Mouse (Mus musculus) heart, adult 2 months (tissue): Measurements from ENCODE around the gene Slc17a2. TPM values are rescaled to one million over a fixed set of nuclear protein-coding genes. Genes with fewer than 3 reads are reported as not detected.

Experiments
- DNase-seq, 2 experiments: peaks; one replicate each; pipeline ENCODE4 v3.0.0; 2021
- H3K27ac ChIP-seq: fragments of 200-600 bp; 2 replicates; pipeline ENCODE4 v1.8.1; 2022
- H3K27me3 ChIP-seq: fragments of 200-500 bp; 2 replicates; pipeline ENCODE4 v1.6.1; 2012; ENCODE audit warnings: mild to moderate bottlenecking, low read length, inconsistent platforms, mixed read lengths; ENCODE audit not compliant: control insufficient read depth, insufficient read depth
- H3K36me3 ChIP-seq: fragments of 200-500 bp; 2 replicates; pipeline ENCODE4 v1.6.1; 2012; ENCODE audit warnings: low read length, inconsistent platforms; ENCODE audit not compliant: control insufficient read depth, insufficient read depth
- H3K4me1 ChIP-seq: fragments of 200-500 bp; 2 replicates; pipeline ENCODE4 v1.6.1; 2011; ENCODE audit warnings: low read length; ENCODE audit not compliant: control insufficient read depth, insufficient read depth
- H3K4me3 ChIP-seq: fragments of 200-600 bp; 2 replicates; pipeline ENCODE4 v1.8.1; 2022
- H3K79me2 ChIP-seq: fragments of 200-500 bp; replicated peaks from 2 replicates; pipeline ENCODE4 v1.6.1; 2012; ENCODE audit warnings: mild to moderate bottlenecking, inconsistent platforms, low read length, moderate library complexity, mixed read lengths; ENCODE audit not compliant: control insufficient read depth, insufficient read depth
- H3K9ac ChIP-seq: fragments of 200-500 bp; 2 replicates; pipeline ENCODE4 v1.6.1; 2012; ENCODE audit warnings: low read depth, mild to moderate bottlenecking, control low read depth, inconsistent platforms, low read length, mixed read lengths
- CTCF ChIP-seq: fragments of 200-600 bp; IDR thresholded peaks from 2 replicates; pipeline ENCODE4 v1.8.1; 2022; ENCODE audit warnings: antibody characterized with exemption, mild to moderate bottlenecking, moderate library complexity
- EP300 ChIP-seq: fragments of 200-500 bp; IDR thresholded peaks from 2 replicates; pipeline ENCODE4 v1.6.1; 2011; ENCODE audit warnings: low read depth, low read length, control low read depth; ENCODE audit not compliant: insufficient read depth
- POLR2A ChIP-seq: fragments of 200-500 bp; IDR thresholded peaks from 2 replicates; pipeline ENCODE4 v1.6.1; 2011; ENCODE audit warnings: mild to moderate bottlenecking, low read depth, low read length, control low read depth; ENCODE audit not compliant: insufficient read depth
- WGBS: fragments of 180-500 bp; shearing (Covaris S2); methylation state at CpG from one replicate; pipeline ENCODE4 v1.1.7; 2018; 5-methylcytosine and 5-hydroxymethylcytosine counted together
- intact Hi-C: fragments of 180-260 bp; cut with DNase I; formaldehyde crosslinking; loops from one replicate; pipeline ENCODE4 v1.15.1; 2025
- polyA plus RNA-seq: library from polyadenylated mRNA; depleted of rRNA; stranded (reverse); fragments of >200 nt; gene quantifications from 2 replicates; pipeline ENCODE4 v1.2.3, GENCODE M21; 2012; rRNA removed
- total RNA-seq, 2 experiments: library from RNA; stranded (reverse); gene quantifications; 2 replicates each; pipeline ENCODE4 v1.2.3; 2021

Gene Slc17a2
- total and polyA plus RNA-seq, 3 experiments = 0.06 TPM; not detected in 2

- H3K79me2 ChIP-seq = no peaks in the 10 kb centered on the region
- WGBS = 74% methylated on average over 5 of the region's 5 CpGs
- DNase-seq = no peak
- no peak overlapping the region for H3K4me3 ChIP-seq
- TF ChIP-seq CTCF (no peak), EP300 (no peak), POLR2A (no peak)
- intact Hi-C loops = no loop called here
- no peak overlapping the region for H3K27ac ChIP-seq
- no peaks in the 10 kb centered on the region for H3K27me3 ChIP-seq
- no peak overlapping the region for H3K9ac ChIP-seq
- no peaks in the 10 kb centered on the region for H3K36me3 ChIP-seq
- H3K4me1 ChIP-seq = no peaks in the 10 kb centered on the region
Measured at GRCm38 (mm10) chr13:23873141-23873540, 66.3 kb downstream of the Slc17a2 start.

Other genes with a start within 250 kb of the Slc17a2 start
- gene Hist1h3e, start 244.6 kb upstream of the Slc17a2 start, total RNA-seq = 10 to 100 TPM; 14.0 to 14.6 TPM
- gene Hist1h3e, start 244.6 kb upstream of the Slc17a2 start, polyA plus RNA-seq = 1.8 and 2.0 TPM in 2 replicates
- 1 to 10 TPM; 1.8 to 2.8 TPM for gene Hist1h2ae, start 235.8 kb upstream of the Slc17a2 start, total RNA-seq
- 0.49 and 0.50 TPM in 2 replicates for gene Hist1h2ae, start 235.8 kb upstream of the Slc17a2 start, polyA plus RNA-seq
- gene Hist1h2bg, start 235.6 kb upstream of the Slc17a2 start, total RNA-seq = 10 to 100 TPM; 16.4 to 19.5 TPM
- gene Hist1h2bg, start 235.6 kb upstream of the Slc17a2 start, polyA plus RNA-seq = 3.3 TPM in 2 replicates
- 1 to 10 TPM; 5.2 to 8.4 TPM for gene Hist1h2bf, start 232.8 kb upstream of the Slc17a2 start, total RNA-seq
- 1.00 TPM in 1 of 2 replicates, not detected in the other for gene Hist1h2bf, start 232.8 kb upstream of the Slc17a2 start, polyA plus RNA-seq
- 1 to 10 TPM; 1.4 to 2.8 TPM for gene Hist1h2ad, start 232.6 kb upstream of the Slc17a2 start, total RNA-seq
- 0.61 TPM in 1 of 2 replicates, not detected in the other for gene Hist1h2ad, start 232.6 kb upstream of the Slc17a2 start, polyA plus RNA-seq
- gene Hist1h3d, start 231.2 kb upstream of the Slc17a2 start, total RNA-seq = 1 to 10 TPM; 1.5 to 2.3 TPM
- 1.1 and 1.6 TPM in 2 replicates for gene Hist1h3d, start 231.2 kb upstream of the Slc17a2 start, polyA plus RNA-seq
- gene Hist1h4d, start 225.4 kb upstream of the Slc17a2 start, total RNA-seq = 10 to 100 TPM; 47.3 to 51.7 TPM
- 1.7 and 2.5 TPM in 2 replicates for gene Hist1h4d, start 225.4 kb upstream of the Slc17a2 start, polyA plus RNA-seq
- 1 to 10 TPM; 8.8 to 9.8 TPM for gene Hist1h2be, start 185.9 kb upstream of the Slc17a2 start, total RNA-seq
- 2.4 and 4.9 TPM in 2 replicates for gene Hist1h2be, start 185.9 kb upstream of the Slc17a2 start, polyA plus RNA-seq
- 10 to 100 TPM; 20.4 to 28.8 TPM for gene Hist1h1e, start 184.4 kb upstream of the Slc17a2 start, total RNA-seq
- gene Hist1h1e, start 184.4 kb upstream of the Slc17a2 start, polyA plus RNA-seq = 1.3 and 3.2 TPM in 2 replicates
- 1 to 10 TPM; 1.3 to 1.6 TPM for gene Hist1h2ac, start 123.0 kb upstream of the Slc17a2 start, total RNA-seq
- 0.57 and 0.76 TPM in 2 replicates for gene Hist1h2ac, start 123.0 kb upstream of the Slc17a2 start, polyA plus RNA-seq
- 10 to 100 TPM; 73.4 to 78.7 TPM for gene Hist1h2bc, start 122.8 kb upstream of the Slc17a2 start, total RNA-seq
- 119 and 135 TPM in 2 replicates for gene Hist1h2bc, start 122.8 kb upstream of the Slc17a2 start, polyA plus RNA-seq
- gene Hist1h1t, start 111.2 kb upstream of the Slc17a2 start, total RNA-seq = not detected
- not detected in 2 replicates for gene Hist1h1t, start 111.2 kb upstream of the Slc17a2 start, polyA plus RNA-seq
- 10 to 100 TPM; 42.3 to 45.8 TPM for gene Hist1h4c, start 108.5 kb upstream of the Slc17a2 start, total RNA-seq
- 1.5 and 3.2 TPM in 2 replicates for gene Hist1h4c, start 108.5 kb upstream of the Slc17a2 start, polyA plus RNA-seq
- gene Hfe, start 96.1 kb upstream of the Slc17a2 start, total RNA-seq = 10 to 100 TPM; 58.9 to 62.8 TPM
- gene Hfe, start 96.1 kb upstream of the Slc17a2 start, polyA plus RNA-seq = 16.8 and 21.1 TPM in 2 replicates
- gene Hist1h1c, start 68.2 kb upstream of the Slc17a2 start, total RNA-seq = 100 to 1,000 TPM; 147 to 185 TPM
- gene Hist1h1c, start 68.2 kb upstream of the Slc17a2 start, polyA plus RNA-seq = 55.5 and 80.0 TPM in 2 replicates
- gene Hist1h3c, start 61.4 kb upstream of the Slc17a2 start, total RNA-seq = 1 to 10 TPM in 1 of 2 experiments, not detected in 1; 2.5 TPM
- gene Hist1h3c, start 61.4 kb upstream of the Slc17a2 start, polyA plus RNA-seq = 0.64 TPM in 1 of 2 replicates, not detected in the other
- gene Hist1h2bb, start 60.3 kb upstream of the Slc17a2 start, total RNA-seq = 1 to 10 TPM; 3.2 to 4.9 TPM
- 0.47 and 0.76 TPM in 2 replicates for gene Hist1h2bb, start 60.3 kb upstream of the Slc17a2 start, polyA plus RNA-seq
- gene Hist1h2ab, start 55.9 kb upstream of the Slc17a2 start, total RNA-seq = 1 to 10 TPM; 4.4 to 6.7 TPM
- gene Hist1h2ab, start 55.9 kb upstream of the Slc17a2 start, polyA plus RNA-seq = 0.51 TPM in 1 of 2 replicates, not detected in the other
- gene Hist1h3b, start 54.7 kb upstream of the Slc17a2 start, total RNA-seq = 1 to 10 TPM; 6.4 to 8.0 TPM
- 1.7 TPM in 1 of 2 replicates, not detected in the other for gene Hist1h3b, start 54.7 kb upstream of the Slc17a2 start, polyA plus RNA-seq
- 10 to 100 TPM in 1 of 2 experiments, 1 to 10 TPM in 1; 4.9 to 11.3 TPM for gene Hist1h4b, start 50.0 kb upstream of the Slc17a2 start, total RNA-seq
- 1.1 TPM in 1 of 2 replicates, not detected in the other for gene Hist1h4b, start 50.0 kb upstream of the Slc17a2 start, polyA plus RNA-seq
- 1 to 10 TPM; 6.2 to 7.2 TPM for gene Hist1h4a, start 45.8 kb upstream of the Slc17a2 start, total RNA-seq
- 0.47 TPM in 1 of 2 replicates, not detected in the other for gene Hist1h4a, start 45.8 kb upstream of the Slc17a2 start, polyA plus RNA-seq
- 1 to 10 TPM; 5.1 to 8.9 TPM for gene Hist1h3a, start 44.6 kb upstream of the Slc17a2 start, total RNA-seq
- gene Hist1h3a, start 44.6 kb upstream of the Slc17a2 start, polyA plus RNA-seq = not detected in 2 replicates
- 1 to 10 TPM; 2.0 to 3.4 TPM for gene Hist1h1a, start 43.3 kb upstream of the Slc17a2 start, total RNA-seq
- gene Hist1h1a, start 43.3 kb upstream of the Slc17a2 start, polyA plus RNA-seq = 0.21 and 0.26 TPM in 2 replicates
- gene Trim38, start 37.1 kb upstream of the Slc17a2 start, total RNA-seq = under 1 TPM in 1 of 2 experiments, not detected in 1; 0.11 TPM
- 0.08 and 0.12 TPM in 2 replicates for gene Trim38, start 37.1 kb upstream of the Slc17a2 start, polyA plus RNA-seq
- gene Slc17a3, start 32.4 kb downstream of the Slc17a2 start, total RNA-seq = not detected
- gene Slc17a3, start 32.4 kb downstream of the Slc17a2 start, polyA plus RNA-seq = not detected in 2 replicates
- gene Slc17a1, start 60.8 kb downstream of the Slc17a2 start, total RNA-seq = not detected
- not detected in 2 replicates for gene Slc17a1, start 60.8 kb downstream of the Slc17a2 start, polyA plus RNA-seq
- not detected for gene Slc17a4, start 108.0 kb downstream of the Slc17a2 start, total RNA-seq
- gene Slc17a4, start 108.0 kb downstream of the Slc17a2 start, polyA plus RNA-seq = not detected in 2 replicates
- not detected for gene Hist1h2ba, start 127.2 kb downstream of the Slc17a2 start, total RNA-seq
- not detected in 2 replicates for gene Hist1h2ba, start 127.2 kb downstream of the Slc17a2 start, polyA plus RNA-seq
- not detected for gene Hist1h2aa, start 127.5 kb downstream of the Slc17a2 start, total RNA-seq
- gene Hist1h2aa, start 127.5 kb downstream of the Slc17a2 start, polyA plus RNA-seq = not detected in 2 replicates
- not detected for gene Scgn, start 184.2 kb downstream of the Slc17a2 start, total RNA-seq
- gene Scgn, start 184.2 kb downstream of the Slc17a2 start, polyA plus RNA-seq = not detected in 2 replicates